Mouse (Mus musculus) CD4-positive, CD25-positive, alpha-beta regulatory T cell (primary cell): ENCODE results near the gene Ak6. TPM values are rescaled to one million over a fixed set of nuclear protein-coding genes. Genes with fewer than 3 reads are reported as not detected.

Source experiments
- polyA plus RNA-seq: library from polyadenylated mRNA; unstranded; fragments of 100-300 nt; shearing (Covaris generic); gene quantifications from one replicate; pipeline ENCODE4 v1.2.1, GENCODE M21; 2017

Gene Ak6
- polyA plus RNA-seq, result 122 TPM

GRCm38 (mm10) chr13:100650550-100651438 is at the start of gene Ak6, which contains the start of gene Rad17:
Gene Ak6 (plus strand): TSS chr13:100650979.
Gene Rad17 (minus strand): TSS chr13:100651051.

GRCm38 (mm10) chr13:100616181-100617087 is 34.3 kb upstream of the Ak6 start, which contains the start of gene Marveld2:
Gene Marveld2 (minus strand): TSS chr13:100616971.

DNA sequence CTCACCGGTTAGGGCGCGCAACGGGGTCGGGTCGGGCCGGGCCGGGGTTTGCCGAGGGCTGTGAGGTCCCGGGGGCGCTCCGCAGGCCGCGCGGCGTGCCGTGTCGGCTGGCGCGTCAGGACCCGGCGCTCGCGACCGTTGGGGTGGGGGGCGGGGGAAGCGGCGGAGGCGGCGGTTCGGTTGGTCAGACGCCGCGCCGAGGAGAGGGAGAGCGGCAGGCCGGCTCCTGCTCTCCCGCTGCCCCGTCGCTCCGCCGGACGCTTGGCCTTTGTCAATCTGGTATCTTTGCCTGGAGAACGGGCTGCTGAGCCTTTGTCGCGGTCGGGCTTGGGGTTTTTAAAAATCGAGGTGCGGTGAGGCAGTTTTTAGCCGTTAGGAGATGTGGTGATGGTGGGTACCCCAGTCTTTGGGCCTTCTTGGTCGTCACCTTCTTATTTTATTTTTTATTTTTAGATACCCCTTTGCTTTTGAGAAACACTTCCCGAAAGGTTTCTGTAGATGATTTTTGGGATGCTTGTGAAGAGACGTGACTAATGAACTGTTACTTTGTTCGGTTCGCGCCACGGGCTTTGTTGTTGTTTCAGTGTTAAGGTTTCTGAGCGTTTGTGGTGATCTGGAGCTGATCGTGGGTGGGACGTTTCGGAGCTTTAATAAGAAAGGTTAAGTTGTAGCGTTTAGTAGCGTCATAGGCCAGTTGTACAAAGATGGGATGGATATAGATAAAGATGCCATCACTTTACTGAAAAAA is 834 bp downstream of the Ak6 start, which contains the start of gene Taf9:
Gene Taf9, plus strand, starts transcription at position 141 of the 748 bp plus-strand sequence.

GRCm38 (mm10) chr13:100669291-100670022 is 18.7 kb downstream of the Ak6 start, which contains the start of gene Ccdc125:
Gene Ccdc125 (plus strand): TSS chr13:100669717.

Other genes with a start within 250 kb of the Ak6 start
- gene Naip1, start 198.1 kb upstream of the Ak6 start, polyA plus RNA-seq, result not detected
- 54.6 TPM for gene Gtf2h2, start 158.4 kb upstream of the Ak6 start, polyA plus RNA-seq
- gene Ocln, start 98.3 kb upstream of the Ak6 start, polyA plus RNA-seq, result 0.95 TPM
- 6.7 TPM for gene Marveld2, start 34.0 kb upstream of the Ak6 start, polyA plus RNA-seq
- 24.2 TPM for gene Rad17, start 72 bp downstream of the Ak6 start, polyA plus RNA-seq
- gene Taf9, start 600 bp downstream of the Ak6 start, polyA plus RNA-seq, result 9.4 TPM
- gene Ccdc125, start 18.7 kb downstream of the Ak6 start, polyA plus RNA-seq, result 22.3 TPM
- 80.8 TPM for gene Cdk7, start 80.0 kb downstream of the Ak6 start, polyA plus RNA-seq
- gene Mrps36, start 93.7 kb downstream of the Ak6 start, polyA plus RNA-seq, result 93.5 TPM
- 1.7 TPM for gene Cenph, start 124.9 kb downstream of the Ak6 start, polyA plus RNA-seq
- gene Ccnb1, start 135.6 kb downstream of the Ak6 start, polyA plus RNA-seq, result 5.8 TPM
- 55.6 TPM for gene Slc30a5, start 182.4 kb downstream of the Ak6 start, polyA plus RNA-seq